Mouse (Mus musculus) forebrain, embryonic 14.5 days (tissue): ENCODE data around the gene Trp53rka. TPM values are rescaled to one million over a fixed set of nuclear protein-coding genes. Genes with fewer than 3 reads are reported as not detected.
A peak's percentile ranks its signal among the peaks of the same experiment; 100 is the strongest.

Source experiments
- ATAC-seq: fragments of 200-750 bp; cut with Nextera tagmentation; 2 replicates; pipeline ENCODE4 v1.8.0; 2017; ENCODE audit warnings: mild to moderate bottlenecking, moderate library complexity
- DNase-seq: peaks from one replicate; pipeline ENCODE4 v3.0.0-alpha.2; 2015; ENCODE audit warnings: low spot score
- H3K27ac ChIP-seq: fragments of 300-500 bp; sonication (generic); 2 replicates; pipeline ENCODE4 v1.5.1; 2014; ENCODE audit warnings: low read depth, mild to moderate bottlenecking, control low read depth, low read length, moderate library complexity
- H3K27me3 ChIP-seq: fragments of 300-500 bp; sonication (generic); replicated peaks from 2 replicates; pipeline ENCODE4 v1.6.1; 2014; ENCODE audit warnings: low read length, control low read depth, mixed read lengths; ENCODE audit not compliant: control insufficient read depth, insufficient read depth
- H3K36me3 ChIP-seq: fragments of 300-500 bp; sonication (generic); 2 replicates; pipeline ENCODE4 v1.6.1; 2014; ENCODE audit warnings: low read length, control low read depth; ENCODE audit not compliant: control insufficient read depth, insufficient read depth
- H3K4me1 ChIP-seq: fragments of 300-500 bp; sonication (generic); 2 replicates; pipeline ENCODE4 v1.6.1; 2014; ENCODE audit warnings: antibody characterized with exemption, low read length, control low read depth; ENCODE audit not compliant: control insufficient read depth, insufficient read depth
- H3K4me2 ChIP-seq: fragments of 300-500 bp; sonication (generic); 2 replicates; pipeline ENCODE4 v1.6.1; 2014; ENCODE audit warnings: mild to moderate bottlenecking, control low read depth, low read length
- H3K4me3 ChIP-seq: fragments of 300-500 bp; sonication (generic); 2 replicates; pipeline ENCODE4 v1.5.1; 2014; ENCODE audit warnings: low read depth, low read length, control low read depth
- H3K9ac ChIP-seq: fragments of 300-500 bp; sonication (generic); 2 replicates; pipeline ENCODE4 v1.6.1; 2014; ENCODE audit warnings: mild to moderate bottlenecking, low read length, control low read depth, moderate library complexity
- H3K9me3 ChIP-seq: fragments of 300-500 bp; sonication (generic); replicated peaks from 2 replicates; pipeline ENCODE4 v1.6.1; 2016; ENCODE audit warnings: low read length, control low read depth, mixed read lengths; ENCODE audit not compliant: control insufficient read depth
- WGBS: fragments of 180-500 bp; shearing (Covaris S2); extraction: QIAGEN DNeasy Blood & Tissue Kit; methylation state at CpG from one replicate; pipeline ENCODE4 v1.1.7; 2014; 5-methylcytosine and 5-hydroxymethylcytosine counted together
- polyA plus RNA-seq: library from polyadenylated mRNA; unstranded; fragments of >200 nt; fragmentation: Nextera tagmentation; extraction: Ambion mirVana; gene quantifications from 2 replicates; pipeline ENCODE4 v1.2.1, GENCODE M21; 2014

The Trp53rka gene
- polyA plus RNA-seq, 1 experiment from 2014 or later: 37.0 TPM

GRCm38 (mm10) chr2:165448475-165448874, 44.6 kb downstream of the Trp53rka start:
- H3K36me3 ChIP-seq: no peaks in the 10 kb centered on the region
- H3K9ac ChIP-seq: no peak overlapping the region
- no peak for ATAC-seq
- DNase-seq: no peak
- no peaks in the 10 kb centered on the region for H3K27me3 ChIP-seq
- no peak overlapping the region for H3K4me2 ChIP-seq
- H3K4me3 ChIP-seq: no peak overlapping the region
- H3K27ac ChIP-seq: no peak overlapping the region
- no peaks in the 10 kb centered on the region for H3K4me1 ChIP-seq
- no peaks in the 10 kb centered on the region for H3K9me3 ChIP-seq
- WGBS: 90% methylated on average over 9 of the region's 9 CpGs

- no peak for ATAC-seq
- Histone ChIP-seq H3K36me3 (no peaks in the 10 kb centered on the region), H3K27ac (no peak overlapping the region), H3K4me3 (no peak overlapping the region), H3K27me3 (no peaks in the 10 kb centered on the region), H3K9me3 (no peaks in the 10 kb centered on the region), H3K4me2 (no peak overlapping the region), H3K4me1 (no peaks in the 10 kb centered on the region), H3K9ac (no peak overlapping the region)
- no peak for DNase-seq
- 89% methylated on average over 3 of the region's 3 CpGs for WGBS
These were observed 48.3 kb downstream of the Trp53rka start for GRCm38 (mm10) chr2:165444861-165445260.

- Histone ChIP-seq H3K36me3 (no peaks in the 10 kb centered on the region), H3K27ac (no peak overlapping the region), H3K9ac (no peak overlapping the region), H3K4me2 (no peak overlapping the region), H3K9me3 (no peaks in the 10 kb centered on the region), H3K4me3 (no peak overlapping the region), H3K4me1 (no peaks in the 10 kb centered on the region), H3K27me3 (no peaks in the 10 kb centered on the region)
- WGBS: 78% methylated on average over 10 of the region's 10 CpGs
- no peak for ATAC-seq
- peak; percentile 17 for DNase-seq
These were observed 50.1 kb downstream of the Trp53rka start for GRCm38 (mm10) chr2:165442981-165443380.

- no peaks in the 10 kb centered on the region for H3K9me3 ChIP-seq
These were observed 51.5 kb downstream of the Trp53rka start for GRCm38 (mm10) chr2:165441613-165442012.

More at GRCm38 (mm10) chr2:165441613-165442012, 51.5 kb downstream of the Trp53rka start:
- Histone ChIP-seq H3K36me3 (no peaks in the 10 kb centered on the region), H3K27ac (no peak overlapping the region), H3K27me3 (no peaks in the 10 kb centered on the region), H3K9ac (no peak overlapping the region), H3K4me3 (no peak overlapping the region), H3K4me2 (no peak overlapping the region), H3K4me1 (no peaks in the 10 kb centered on the region)
- ATAC-seq (no peak), DNase-seq (no peak)
- 75% methylated on average over 4 of the region's 4 CpGs for WGBS

Other genes starting within 250 kb of the Trp53rka start
- 54.7 and 56.4 TPM in 2 replicates for gene Slc35c2, start 205.5 kb downstream of the Trp53rka start, polyA plus RNA-seq
- 95.5 and 101 TPM in 2 replicates for gene Elmo2, start 166.8 kb downstream of the Trp53rka start, polyA plus RNA-seq
- 8.1 and 9.1 TPM in 2 replicates for gene Zfp663, start 124.6 kb downstream of the Trp53rka start, polyA plus RNA-seq
- 13.6 and 13.9 TPM in 2 replicates for gene Zfp334, start 105.1 kb downstream of the Trp53rka start, polyA plus RNA-seq
- gene Ocstamp, start 92.9 kb downstream of the Trp53rka start, polyA plus RNA-seq: not detected in 2 replicates
- gene Slc13a3, start 20.1 kb downstream of the Trp53rka start, polyA plus RNA-seq: 5.8 and 8.6 TPM in 2 replicates
- 1.2 and 1.8 TPM in 2 replicates for gene Slc2a10, start 10.5 kb upstream of the Trp53rka start, polyA plus RNA-seq
- 4.2 and 4.6 TPM in 2 replicates for gene Eya2, start 101.7 kb upstream of the Trp53rka start, polyA plus RNA-seq